Mouse (Mus musculus): ENCODE measurements around the gene Iqschfp.
"Not testable (repeated sequence)": the region's sequence is repeated elsewhere in the genome, so short reads cannot be mapped to it uniquely, and the experiment has no call there.

The Iqschfp gene

DNA sequence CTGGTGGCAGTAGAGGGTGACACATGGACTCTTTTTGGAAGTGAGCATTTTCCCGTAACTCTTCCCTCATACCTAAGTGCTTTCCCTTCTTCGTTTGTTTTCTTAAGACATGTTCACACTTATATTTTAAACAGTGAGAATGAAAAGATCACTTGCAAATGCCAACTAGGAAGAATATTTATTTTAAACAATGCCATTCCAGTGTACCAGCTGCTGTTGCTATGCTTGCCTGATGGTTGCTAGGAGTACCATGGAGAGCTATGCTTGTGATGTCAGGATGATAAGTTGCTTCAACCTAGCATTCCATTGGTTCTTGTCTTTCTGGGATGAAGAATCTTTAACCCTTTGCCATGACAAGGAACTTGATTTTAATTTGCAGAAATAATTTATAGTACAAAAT lies 193.0 kb downstream of the Iqschfp start:
- DNase-seq = no peak

DNA sequence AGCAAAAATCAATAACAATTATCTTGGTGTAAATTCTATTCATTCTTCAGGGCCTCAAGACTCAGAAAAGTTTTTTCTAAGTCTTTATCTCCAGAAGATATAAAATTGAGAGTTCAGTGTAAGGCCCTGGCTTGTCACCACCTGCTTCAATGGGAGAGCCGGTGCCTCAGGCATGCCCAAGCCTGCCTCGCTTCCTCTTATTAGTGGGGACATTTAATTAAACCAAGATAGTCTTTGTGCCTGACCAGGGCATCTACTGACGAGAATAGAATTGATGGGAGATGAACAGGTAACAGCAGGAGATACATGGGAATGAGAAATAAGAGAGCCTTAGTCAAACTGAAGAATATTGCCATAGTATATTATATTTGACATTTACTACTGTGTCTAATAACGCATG lies 200.1 kb downstream of the Iqschfp start:
- DNase-seq = no peak

- no peak for DNase-seq
Observed at GRCm38 (mm10) chr3:68096724-68097431, 204.8 kb downstream of the Iqschfp start.

GRCm38 (mm10) chr3:68099561-68099960 lies 207.5 kb downstream of the Iqschfp start:
- not testable (repeated sequence) for DNase-seq

- peak; percentile 4 for DNase-seq
Observed at GRCm38 (mm10) chr3:68101343-68101742, 209.3 kb downstream of the Iqschfp start.

DNA sequence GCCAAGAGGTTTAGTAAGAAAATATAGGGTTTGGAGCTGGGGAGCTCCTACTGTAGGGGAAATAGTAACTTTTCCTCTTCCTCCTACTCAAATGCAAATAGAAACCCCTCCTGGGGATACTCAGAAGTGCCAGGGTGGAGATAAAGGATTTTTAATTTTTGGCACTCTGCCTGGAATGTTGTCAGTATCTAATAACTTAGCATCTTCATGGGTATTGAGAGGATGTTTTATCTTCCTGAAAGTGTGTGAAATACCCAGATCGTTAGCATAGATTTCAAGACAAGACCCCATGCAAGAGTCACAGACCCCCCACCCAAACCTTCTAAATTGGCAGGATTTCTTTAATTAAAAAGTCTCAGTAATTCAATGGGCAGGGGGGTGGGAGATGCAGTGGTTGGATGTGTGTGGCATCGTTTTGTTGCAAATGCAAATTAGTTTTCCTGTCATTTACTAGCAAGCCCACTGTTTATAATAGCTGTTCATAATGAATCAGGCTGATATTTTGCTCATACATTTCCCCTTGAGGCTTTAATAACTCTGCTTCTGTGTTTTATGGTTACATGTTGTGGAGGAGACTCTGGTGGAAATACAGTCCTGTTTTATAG lies 213.2 kb downstream of the Iqschfp start:
- no peak for DNase-seq

DNA sequence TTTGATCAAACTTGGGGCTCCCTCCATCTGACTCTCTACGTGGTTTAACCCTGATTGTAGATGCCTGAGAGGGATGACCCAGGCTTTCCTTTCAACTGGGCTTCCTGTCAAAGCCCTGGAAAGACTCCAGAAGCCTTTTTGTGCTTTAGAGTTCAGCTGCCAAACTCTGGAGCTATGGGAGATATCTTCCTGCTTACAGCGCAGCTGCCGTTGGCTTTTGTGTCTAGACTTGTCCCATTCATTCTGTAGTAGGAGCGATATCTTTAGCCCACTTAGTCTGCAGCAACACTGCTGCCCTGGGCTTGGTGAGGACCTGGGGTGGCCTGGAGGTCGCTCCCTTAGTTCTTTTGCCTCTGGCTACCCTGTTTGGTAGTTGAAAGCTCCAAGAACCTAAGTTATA lies 229.3 kb downstream of the Iqschfp start:
- no peak for DNase-seq

GRCm38 (mm10) chr3:68126284-68126856 lies 234.3 kb downstream of the Iqschfp start:
- DNase-seq = no peak

GRCm38 (mm10) chr3:68130386-68130785 lies 238.4 kb downstream of the Iqschfp start:
- DNase-seq = no peak

GRCm38 (mm10) chr3:68138833-68139627 lies 247.0 kb downstream of the Iqschfp start:
- no peak for DNase-seq

DNA sequence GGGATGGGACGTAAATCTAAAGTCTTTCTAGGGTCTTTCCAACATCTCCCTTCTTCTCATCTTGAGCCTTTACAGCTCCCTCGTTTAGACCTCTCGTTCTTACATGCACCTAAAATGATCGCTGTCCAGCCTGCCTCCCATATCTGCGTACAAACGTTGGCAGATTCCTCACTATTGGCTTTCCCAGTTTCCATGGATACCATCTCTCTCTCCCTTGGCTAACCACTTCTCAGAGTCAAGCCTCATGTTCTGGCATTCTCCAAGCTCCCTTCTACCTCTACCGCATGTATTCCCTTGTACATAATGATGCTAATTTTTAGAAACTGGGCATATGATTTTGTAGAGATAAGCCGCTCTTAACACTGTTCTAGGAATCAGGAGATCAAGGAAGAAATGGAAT lies 258.7 kb downstream of the Iqschfp start:
- DNase-seq = no peak

DNA sequence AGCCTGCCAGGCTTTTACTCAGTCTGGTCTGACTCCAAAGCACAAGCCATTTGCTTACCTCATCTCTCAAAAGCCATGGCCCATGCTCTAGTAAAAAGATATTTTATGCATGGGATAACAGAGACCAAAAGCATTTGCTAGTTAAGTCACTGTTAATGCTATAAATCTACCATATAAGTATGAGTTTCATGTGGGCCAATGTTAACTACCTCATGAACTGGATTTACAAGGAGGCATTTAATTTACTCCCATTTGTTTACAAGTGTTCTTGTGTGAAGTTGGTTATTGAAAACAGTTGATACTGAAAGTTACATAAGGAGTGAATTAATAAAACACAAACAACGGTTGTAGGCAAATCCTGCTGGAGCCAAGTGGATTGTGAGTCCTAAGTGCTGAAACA lies 268.1 kb downstream of the Iqschfp start:
- DNase-seq = no peak

- DNase-seq = no peak
Observed at GRCm38 (mm10) chr3:68160760-68161159, 268.7 kb downstream of the Iqschfp start.

DNA sequence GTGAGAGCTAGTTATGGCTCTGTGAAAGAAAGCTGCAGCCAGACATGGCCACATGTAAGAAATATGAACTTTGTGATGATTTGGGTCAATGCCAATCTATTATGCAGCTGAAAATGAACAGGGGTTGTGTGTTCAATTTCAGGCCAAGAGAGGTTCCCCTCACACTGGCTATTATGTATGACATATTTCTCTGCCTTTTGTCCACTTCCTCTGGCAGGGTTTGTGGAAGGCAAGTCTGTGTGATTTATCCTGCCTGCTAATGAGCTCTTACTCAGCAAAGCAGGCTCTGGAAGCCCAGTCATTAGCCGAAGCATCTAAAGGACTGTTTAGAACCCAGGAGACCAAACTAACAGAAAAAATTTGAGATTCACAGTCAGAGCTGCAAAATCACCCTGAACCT lies 286.2 kb downstream of the Iqschfp start:
- DNase-seq = no peak

DNA sequence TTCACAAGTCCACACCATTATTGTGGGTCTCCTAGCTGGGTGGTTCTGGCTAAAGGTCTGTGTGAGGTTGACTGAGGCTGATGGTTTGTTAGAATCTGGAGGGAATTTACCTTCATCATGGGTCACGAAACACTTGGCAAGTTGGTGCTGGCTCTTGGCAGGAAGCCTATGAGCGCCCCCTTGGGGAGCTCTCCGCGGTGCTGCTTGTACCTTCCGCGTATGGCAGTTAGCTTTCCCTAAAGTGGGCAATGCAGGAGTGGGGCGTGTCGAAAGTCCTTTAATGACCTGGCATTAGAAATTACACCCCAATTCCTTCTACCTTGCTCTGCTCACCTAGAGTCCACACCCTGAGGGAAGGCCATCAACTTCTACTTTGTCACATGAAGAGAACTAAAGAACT lies 295.4 kb downstream of the Iqschfp start:
- no peak for DNase-seq

DNA sequence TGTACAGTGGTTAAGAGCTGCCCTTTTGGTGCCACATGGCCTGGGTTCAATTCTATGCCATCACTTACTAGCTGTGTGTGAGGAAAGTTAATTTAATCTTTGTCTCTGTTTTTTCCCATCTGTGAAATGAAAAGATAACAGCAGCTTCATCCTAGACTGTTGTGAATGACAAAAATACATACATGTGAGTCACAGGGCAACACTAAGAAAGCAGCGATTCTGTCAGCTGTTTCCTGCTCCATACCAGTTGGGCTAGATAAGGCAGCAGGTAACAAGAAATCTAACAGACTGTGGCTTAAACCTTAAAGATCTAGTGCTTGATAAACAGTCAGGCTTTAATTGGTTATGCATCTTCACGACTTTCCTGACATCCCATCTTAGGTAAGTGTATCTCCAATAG lies 297.1 kb downstream of the Iqschfp start:
- DNase-seq = no peak

DNA sequence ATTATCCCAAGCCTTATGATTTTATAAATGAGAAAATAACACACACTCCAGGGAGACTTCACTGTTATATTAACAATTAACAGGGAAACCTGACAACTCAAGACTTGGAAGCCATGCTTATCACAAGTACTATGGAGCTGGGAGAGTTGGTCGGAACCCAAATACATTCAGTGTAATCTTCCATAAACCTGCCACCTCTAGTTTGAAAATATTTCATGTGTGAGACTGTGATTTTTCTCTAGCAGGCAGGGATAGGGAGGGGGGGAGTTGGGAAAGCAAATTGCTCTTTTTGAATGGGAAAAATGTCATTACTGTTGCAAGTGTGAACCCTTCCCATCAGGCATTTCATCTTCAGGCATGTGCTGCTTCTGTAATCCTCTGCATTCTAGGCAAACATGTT lies 304.9 kb downstream of the Iqschfp start:
- DNase-seq = no peak

DNA sequence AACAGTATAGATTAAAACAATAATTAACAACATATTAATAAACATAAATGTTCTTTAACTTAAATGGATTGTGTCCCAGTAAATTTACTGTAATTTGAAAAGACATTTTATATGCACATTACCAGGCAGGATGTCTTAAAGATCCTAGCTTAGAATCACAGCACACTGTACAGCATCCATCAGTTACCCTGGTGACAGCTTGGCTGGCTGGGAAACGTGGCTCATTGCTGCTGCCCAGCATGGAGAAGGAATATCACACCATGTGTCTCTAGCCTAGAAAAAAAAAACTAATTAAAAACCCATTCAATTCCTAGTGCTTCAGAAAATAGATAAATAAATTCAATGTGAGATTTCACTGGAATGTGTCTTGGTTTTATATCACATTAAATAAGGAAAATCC lies 309.2 kb downstream of the Iqschfp start:
- DNase-seq = no peak

DNA sequence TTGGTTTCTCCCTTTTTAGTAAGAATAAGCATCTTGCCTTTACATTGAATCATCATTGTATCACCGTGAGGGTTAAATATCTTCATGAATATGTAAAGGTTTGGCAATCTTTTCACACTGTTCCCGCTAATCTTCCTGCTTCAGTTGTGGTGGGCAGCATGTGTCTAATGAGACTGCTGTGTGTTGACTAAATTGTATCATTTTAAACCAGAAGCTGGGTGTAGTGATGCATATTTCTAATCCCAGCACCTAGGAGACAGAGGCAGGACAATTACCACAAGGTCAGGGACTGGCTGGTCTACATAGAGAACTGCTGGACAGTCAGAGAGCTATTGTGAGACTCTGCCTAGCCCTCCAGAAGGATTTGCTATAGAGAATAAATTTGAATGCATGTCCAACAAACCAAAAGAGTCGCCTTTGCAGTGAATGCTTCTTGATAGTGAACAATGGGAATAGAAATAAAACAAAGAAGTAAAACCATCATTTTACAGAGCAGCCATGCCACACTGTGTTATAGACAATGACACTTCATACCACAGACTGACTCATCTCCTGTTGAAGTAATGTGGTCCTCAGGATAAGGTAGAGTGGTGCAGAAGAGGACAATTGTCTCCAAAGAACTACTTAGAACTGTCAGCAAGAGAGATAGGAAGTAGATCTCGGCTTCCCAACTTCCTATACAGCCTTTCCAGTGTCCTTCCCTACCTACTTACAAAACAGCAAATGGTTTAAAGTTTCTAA lies 310.3 kb downstream of the Iqschfp start:
- no peak for DNase-seq

- DNase-seq = no peak
Observed at GRCm38 (mm10) chr3:68203934-68204467, 312.0 kb downstream of the Iqschfp start.

GRCm38 (mm10) chr3:68210422-68210821 lies 318.4 kb downstream of the Iqschfp start:
- DNase-seq = no peak

DNA sequence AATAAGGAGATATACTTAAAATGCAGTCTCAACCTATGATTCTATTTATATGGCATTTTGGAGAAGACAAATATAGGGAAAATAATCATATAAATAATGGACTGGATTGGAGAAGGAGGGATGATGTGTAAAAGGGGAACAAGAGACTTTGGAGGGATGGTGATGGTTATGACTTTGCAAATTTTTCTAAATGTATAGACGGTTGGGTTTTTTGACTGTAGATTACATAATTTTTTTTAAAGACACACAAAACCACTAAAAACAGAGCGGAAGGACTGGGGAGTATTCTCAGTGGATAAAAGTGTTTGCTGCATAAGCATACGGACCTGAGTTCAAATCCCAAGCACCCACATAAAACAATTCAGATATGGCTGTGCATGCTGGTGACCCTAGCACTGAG lies 329.4 kb downstream of the Iqschfp start:
- no peak for DNase-seq

DNA sequence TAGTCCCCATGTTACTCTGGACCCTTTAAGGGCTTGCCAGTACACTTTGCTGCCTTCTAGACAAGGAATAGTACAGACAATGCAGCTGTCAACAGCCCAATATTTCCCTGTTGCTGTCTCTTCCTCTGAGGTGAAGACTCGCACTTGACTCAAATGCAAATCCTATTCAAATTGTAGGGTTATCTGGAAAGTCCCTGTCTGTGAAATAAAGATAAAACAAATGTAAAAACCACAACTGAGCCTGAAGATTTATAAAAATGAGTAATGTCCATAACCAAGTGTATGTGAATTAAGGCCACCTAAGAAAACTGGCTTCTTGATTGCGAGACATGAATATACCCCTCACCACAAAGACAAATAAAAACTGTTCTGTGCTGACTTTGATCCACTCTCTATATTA lies 347.9 kb downstream of the Iqschfp start:
- no peak for DNase-seq

Data from cerebellum, adult 8-10 months (tissue).